Mouse (Mus musculus): Measurements from ENCODE around the gene Bach1. TPM values are rescaled to one million over a fixed set of nuclear protein-coding genes. Genes with fewer than 3 reads are reported as not detected.

The Bach1 gene
- total RNA-seq, 2 experiments from 2014 or later: 16.5 to 22.3 TPM

Other genes with a start within 250 kb of the Bach1 start
- 10 to 100 TPM; 79.1 to 84.4 TPM for gene Usp16, start 244.2 kb upstream of the Bach1 start, total RNA-seq (2021)
- 100 to 1,000 TPM; 220 to 229 TPM for gene Cct8, start 203.1 kb upstream of the Bach1 start, total RNA-seq (2021)
- 1 to 10 TPM in 1 of 2 experiments, under 1 TPM in 1; 0.50 to 1.7 TPM for gene Map3k7cl, start 145.6 kb upstream of the Bach1 start, total RNA-seq (2021)